Mouse (Mus musculus): ENCODE results near the gene Scgb1a1. TPM values are rescaled to one million over a fixed set of nuclear protein-coding genes. Genes with fewer than 3 reads are reported as not detected.
"Not testable (repeated sequence)": the region's sequence is repeated elsewhere in the genome, so short reads cannot be mapped to it uniquely, and the experiment has no call there.

Scgb1a1 gene
- polyA plus RNA-seq, 1 experiment: not detected

DNA sequence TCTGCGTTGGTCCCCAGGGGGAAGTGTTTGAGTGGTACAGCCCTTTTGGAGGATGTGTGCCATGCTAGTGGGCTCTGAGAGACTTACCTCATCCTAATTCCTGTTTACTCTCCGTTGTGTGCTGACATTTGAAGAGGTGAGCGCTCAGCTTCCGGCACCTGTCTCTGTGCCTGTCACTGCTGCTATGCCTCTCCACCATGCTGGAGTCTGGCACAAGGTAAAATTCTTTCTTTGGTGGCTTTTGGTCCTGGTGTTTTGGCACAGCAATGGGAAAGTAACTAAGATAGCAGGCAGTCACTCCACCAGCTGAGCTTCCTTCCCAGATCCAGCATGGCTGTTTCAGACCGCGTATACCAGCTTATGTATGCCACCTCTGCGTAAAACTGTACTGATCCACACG lies 12.0 kb upstream of the Scgb1a1 start:
- no peaks in the 10 kb centered on the region for H3K79me2 ChIP-seq (ENCODE audit: control insufficient read depth, insufficient read depth)
- no peak overlapping the region for H3K4me2 ChIP-seq (ENCODE audit: low read depth)
- H3ac ChIP-seq (ENCODE audit: control insufficient read depth, insufficient read length): no peak overlapping the region
- no peak overlapping the region for H3K4me3 ChIP-seq
- no peaks in the 10 kb centered on the region for H3K36me3 ChIP-seq (ENCODE audit: control insufficient read depth, insufficient read depth)
- no peak for TF ChIP-seq MYOD1 (IDR thresholded peaks at IDR 0.05; ENCODE audit: control insufficient read depth in 1 of 3, insufficient read length in 2 of 3, low read depth in 2 of 3)
- TF ChIP-seq POLR2AphosphoS2 (IDR thresholded peaks at IDR 0.05; ENCODE audit: insufficient read length, low read depth): no peak
- no peaks in the 10 kb centered on the region for H3K27me3 ChIP-seq (ENCODE audit: control insufficient read depth, insufficient read depth, insufficient read length)

DNA sequence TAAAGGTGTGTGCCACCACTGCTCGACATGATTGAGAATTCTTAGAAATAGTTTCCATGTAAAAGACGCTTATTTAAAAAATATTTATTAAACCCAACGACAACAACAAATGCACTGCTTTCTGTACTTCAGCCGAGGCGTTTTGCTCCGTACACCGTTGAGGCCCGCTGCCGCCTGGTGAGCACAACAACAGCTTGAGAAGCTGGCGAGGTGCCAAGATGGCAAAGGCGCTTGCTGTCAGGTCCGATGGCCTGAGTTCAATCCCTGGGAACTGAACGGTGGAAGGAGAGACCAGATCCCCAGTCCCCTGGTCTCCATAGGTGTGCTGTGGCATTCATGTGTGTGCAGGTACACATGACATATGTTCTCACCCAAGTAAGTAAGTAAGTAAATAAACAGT lies 9.7 kb upstream of the Scgb1a1 start:
- TF ChIP-seq USF1 (IDR thresholded peaks at IDR 0.05; ENCODE audit: low read depth) (no peak), MAX (IDR thresholded peaks at IDR 0.05; ENCODE audit: low read depth) (no peak), E2F4 (IDR thresholded peaks at IDR 0.05; ENCODE audit: insufficient read depth) (no peak), MYOD1 (IDR thresholded peaks at IDR 0.05; ENCODE audit: control insufficient read depth in 1 of 3, insufficient read length in 2 of 3, low read depth in 2 of 3) (no peak), POLR2AphosphoS2 (IDR thresholded peaks at IDR 0.05; ENCODE audit: insufficient read length, low read depth) (no peak), MYOG (IDR thresholded peaks at IDR 0.05; ENCODE audit: control insufficient read depth in 1 of 3, insufficient read depth in 1 of 3, insufficient read length in 2 of 3, low read depth in 2 of 3) (no peak), TCF12 (IDR thresholded peaks at IDR 0.05; ENCODE audit: insufficient read depth, poor library complexity, severe bottlenecking) (no peak), POLR2A (IDR thresholded peaks at IDR 0.05; ENCODE audit: insufficient read length, low read depth) (no peak), SRF (IDR thresholded peaks at IDR 0.05; ENCODE audit: control insufficient read depth, insufficient read length, low read depth) (no peak), REST (IDR thresholded peaks at IDR 0.05; ENCODE audit: insufficient read depth, insufficient read length) (no peak), CEBPB (IDR thresholded peaks at IDR 0.05; ENCODE audit: insufficient read depth, poor library complexity, severe bottlenecking) (no peak), TCF3 (IDR thresholded peaks at IDR 0.05; ENCODE audit: insufficient read length, low read depth) (no peak)
- no peaks in the 10 kb centered on the region for H3K36me3 ChIP-seq (ENCODE audit: control insufficient read depth, insufficient read depth)
- H3K79me2 ChIP-seq (ENCODE audit: control insufficient read depth, insufficient read depth): no peaks in the 10 kb centered on the region
- no peaks in the 10 kb centered on the region for H3K27me3 ChIP-seq (ENCODE audit: control insufficient read depth, insufficient read depth, insufficient read length)
- no peak overlapping the region for H3K4me2 ChIP-seq (ENCODE audit: low read depth)
- H3K4me3 ChIP-seq: no peak overlapping the region
- H3ac ChIP-seq (ENCODE audit: control insufficient read depth, insufficient read length): no peak overlapping the region

DNA sequence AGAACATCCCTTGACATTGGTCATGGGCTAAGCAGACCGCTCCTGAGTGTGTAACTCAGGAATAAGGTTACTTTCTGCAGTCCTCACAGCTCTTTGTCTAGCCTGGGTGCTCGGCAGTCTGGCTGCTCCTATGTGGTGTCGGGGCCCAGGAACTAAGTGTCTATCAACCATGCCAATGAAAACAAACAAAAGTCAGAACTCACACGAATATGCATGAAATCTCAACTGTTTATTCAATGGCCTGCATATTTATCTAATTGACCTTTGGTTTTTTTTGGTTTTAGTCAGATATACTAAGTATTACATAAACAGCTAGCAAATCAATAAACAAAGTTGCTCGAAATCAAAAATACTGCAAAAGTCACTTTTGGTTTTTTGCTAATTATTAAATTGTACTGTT lies 7.4 kb upstream of the Scgb1a1 start:
- Histone ChIP-seq H3K4me3 (no peak overlapping the region), H3K79me2 (ENCODE audit: control insufficient read depth, insufficient read depth) (no peaks in the 10 kb centered on the region), H3K36me3 (ENCODE audit: control insufficient read depth, insufficient read depth) (no peaks in the 10 kb centered on the region), H3K27me3 (ENCODE audit: control insufficient read depth, insufficient read depth, insufficient read length) (no peaks in the 10 kb centered on the region), H3K4me2 (ENCODE audit: low read depth) (no peak overlapping the region), H3ac (ENCODE audit: control insufficient read depth, insufficient read length) (no peak overlapping the region)
- TF ChIP-seq SRF (IDR thresholded peaks at IDR 0.05; ENCODE audit: control insufficient read depth, insufficient read length, low read depth) (no peak), MYOG (IDR thresholded peaks at IDR 0.05; ENCODE audit: control insufficient read depth in 1 of 3, insufficient read depth in 1 of 3, insufficient read length in 2 of 3, low read depth in 2 of 3) (no peak), CEBPB (IDR thresholded peaks at IDR 0.05; ENCODE audit: insufficient read depth, poor library complexity, severe bottlenecking) (no peak), MAX (IDR thresholded peaks at IDR 0.05; ENCODE audit: low read depth) (no peak), POLR2AphosphoS2 (IDR thresholded peaks at IDR 0.05; ENCODE audit: insufficient read length, low read depth) (no peak), USF1 (IDR thresholded peaks at IDR 0.05; ENCODE audit: low read depth) (no peak), E2F4 (IDR thresholded peaks at IDR 0.05; ENCODE audit: insufficient read depth) (no peak)

DNA sequence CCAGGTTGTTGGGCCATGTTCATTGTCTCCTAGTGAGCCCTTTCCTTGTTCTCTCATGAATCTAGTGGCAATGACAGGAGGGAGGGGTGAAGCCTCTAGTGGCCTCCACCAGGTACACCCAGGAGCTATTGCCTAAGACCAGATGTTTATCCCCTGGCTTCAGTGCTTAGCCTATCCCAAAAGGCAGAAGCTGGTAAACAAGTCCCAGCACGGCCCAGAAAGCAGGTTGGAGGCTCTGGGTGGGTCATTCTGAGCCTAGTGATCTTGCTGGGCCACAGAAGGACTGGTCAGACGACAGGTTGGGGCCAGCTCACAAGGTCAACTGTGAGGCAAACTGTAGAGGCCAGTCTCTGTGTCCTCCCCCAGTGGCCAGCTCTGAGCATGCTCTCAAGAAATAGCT lies 3.0 kb upstream of the Scgb1a1 start:
- no peaks in the 10 kb centered on the region for H3K79me2 ChIP-seq (ENCODE audit: control insufficient read depth, insufficient read depth)
- H3K4me2 ChIP-seq (ENCODE audit: low read depth): no peak overlapping the region
- H3K4me3 ChIP-seq: no peak overlapping the region
- no peaks in the 10 kb centered on the region for H3K36me3 ChIP-seq (ENCODE audit: control insufficient read depth, insufficient read depth)
- TF ChIP-seq E2F4 (IDR thresholded peaks at IDR 0.05; ENCODE audit: insufficient read depth) (no peak), REST (IDR thresholded peaks at IDR 0.05; ENCODE audit: insufficient read depth, insufficient read length) (no peak), MYOG (IDR thresholded peaks at IDR 0.05; ENCODE audit: control insufficient read depth in 1 of 3, insufficient read depth in 1 of 3, insufficient read length in 2 of 3, low read depth in 2 of 3) (no peak), USF1 (IDR thresholded peaks at IDR 0.05; ENCODE audit: low read depth) (no peak), SRF (IDR thresholded peaks at IDR 0.05; ENCODE audit: control insufficient read depth, insufficient read length, low read depth) (no peak), CEBPB (IDR thresholded peaks at IDR 0.05; ENCODE audit: insufficient read depth, poor library complexity, severe bottlenecking) (no peak), MYOD1 (IDR thresholded peaks at IDR 0.05; ENCODE audit: control insufficient read depth in 1 of 3, insufficient read length in 2 of 3, low read depth in 2 of 3) (no peak)
- H3ac ChIP-seq (ENCODE audit: control insufficient read depth, insufficient read length): no peak overlapping the region
- no peaks in the 10 kb centered on the region for H3K27me3 ChIP-seq (ENCODE audit: control insufficient read depth, insufficient read depth, insufficient read length)

DNA sequence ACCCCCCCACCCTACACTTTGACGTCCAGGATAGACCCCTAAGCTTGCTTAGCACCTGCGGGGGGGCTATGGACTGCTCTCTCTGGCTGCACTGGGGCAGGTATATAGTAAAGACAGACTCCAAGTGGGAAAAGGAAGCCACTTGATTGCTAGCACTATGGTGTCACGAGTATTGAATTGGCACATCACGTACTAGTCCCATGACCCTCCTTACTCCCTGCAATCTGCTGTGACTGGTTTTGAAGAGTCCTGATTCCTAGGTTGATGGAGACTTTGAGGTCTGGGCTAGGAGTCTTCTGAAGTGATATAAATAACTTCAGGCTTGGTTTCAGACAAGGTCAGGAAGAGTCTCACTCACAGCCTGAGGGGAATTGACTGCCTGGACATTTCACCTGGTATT lies 2.4 kb upstream of the Scgb1a1 start:
- H3K27me3 ChIP-seq (ENCODE audit: control insufficient read depth, insufficient read depth, insufficient read length): no peaks in the 10 kb centered on the region
- H3K79me2 ChIP-seq (ENCODE audit: control insufficient read depth, insufficient read depth): no peaks in the 10 kb centered on the region
- no peak overlapping the region for H3K4me2 ChIP-seq (ENCODE audit: low read depth)
- no peak overlapping the region for H3ac ChIP-seq (ENCODE audit: control insufficient read depth, insufficient read length)
- TF ChIP-seq TCF12 (IDR thresholded peaks at IDR 0.05; ENCODE audit: insufficient read depth, poor library complexity, severe bottlenecking) (no peak), MYOD1 (IDR thresholded peaks at IDR 0.05; ENCODE audit: control insufficient read depth in 1 of 3, insufficient read length in 2 of 3, low read depth in 2 of 3) (no peak), MAX (IDR thresholded peaks at IDR 0.05; ENCODE audit: low read depth) (no peak), REST (IDR thresholded peaks at IDR 0.05; ENCODE audit: insufficient read depth, insufficient read length) (no peak), USF1 (IDR thresholded peaks at IDR 0.05; ENCODE audit: low read depth) (no peak), POLR2AphosphoS2 (IDR thresholded peaks at IDR 0.05; ENCODE audit: insufficient read length, low read depth) (no peak), POLR2A (IDR thresholded peaks at IDR 0.05; ENCODE audit: insufficient read length, low read depth) (no peak), SRF (IDR thresholded peaks at IDR 0.05; ENCODE audit: control insufficient read depth, insufficient read length, low read depth) (no peak), CEBPB (IDR thresholded peaks at IDR 0.05; ENCODE audit: insufficient read depth, poor library complexity, severe bottlenecking) (no peak), E2F4 (IDR thresholded peaks at IDR 0.05; ENCODE audit: insufficient read depth) (no peak), MYOG (IDR thresholded peaks at IDR 0.05; ENCODE audit: control insufficient read depth in 1 of 3, insufficient read depth in 1 of 3, insufficient read length in 2 of 3, low read depth in 2 of 3) (no peak), TCF3 (IDR thresholded peaks at IDR 0.05; ENCODE audit: insufficient read length, low read depth) (no peak)
- no peaks in the 10 kb centered on the region for H3K36me3 ChIP-seq (ENCODE audit: control insufficient read depth, insufficient read depth)
- no peak overlapping the region for H3K4me3 ChIP-seq

DNA sequence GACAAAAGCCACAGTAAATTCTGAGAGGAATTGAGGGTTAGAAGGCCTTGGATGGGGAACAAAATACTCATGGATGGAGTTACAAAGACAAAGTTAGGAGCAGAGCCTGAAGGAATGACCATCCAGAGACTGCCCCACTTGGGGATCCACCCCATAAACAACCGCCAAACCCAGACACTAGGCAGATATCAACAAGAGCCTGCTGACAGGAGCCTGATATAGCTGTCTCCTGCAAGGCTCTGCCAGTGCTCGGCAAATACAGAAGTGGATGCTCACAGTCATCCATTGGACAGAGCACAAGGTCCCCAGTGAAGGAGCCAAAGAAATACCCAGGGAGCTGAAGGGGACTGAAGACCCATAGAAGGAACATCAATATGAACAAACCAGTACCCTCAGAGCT lies 3.9 kb downstream of the Scgb1a1 start:
- H3K4me2 ChIP-seq (ENCODE audit: low read depth); H3K4me3 ChIP-seq; H3K27me3 ChIP-seq (ENCODE audit: control insufficient read depth, insufficient read depth, insufficient read length); H3K79me2 ChIP-seq (ENCODE audit: control insufficient read depth, insufficient read depth); H3ac ChIP-seq (ENCODE audit: control insufficient read depth, insufficient read length); H3K36me3 ChIP-seq (ENCODE audit: control insufficient read depth, insufficient read depth): not testable (repeated sequence)
